Mouse (Mus musculus) C2C12 (cell line): ENCODE measurements around the gene Hmgcs1.

Experiments
- CEBPB ChIP-seq: IDR thresholded peaks from one replicate; pipeline ENCODE4 v1.6.1; 2011; ENCODE audit warnings: low read depth, mild to moderate bottlenecking, control low read depth, moderate library complexity
- CTCF ChIP-seq: IDR thresholded peaks from one replicate; pipeline ENCODE4 v1.5.1; 2011; ENCODE audit not compliant: control insufficient read depth, insufficient read depth, insufficient read length
- MAX ChIP-seq: IDR thresholded peaks from one replicate; pipeline ENCODE4 v1.6.1; 2011; ENCODE audit warnings: mild to moderate bottlenecking, control low read depth
- MYOD1 ChIP-seq: IDR thresholded peaks from one replicate; pipeline ENCODE4 v1.6.1; 2011; ENCODE audit warnings: low read depth; ENCODE audit not compliant: control insufficient read depth, insufficient read length
- USF1 ChIP-seq: IDR thresholded peaks from one replicate; pipeline ENCODE4 v1.6.1; 2011; ENCODE audit warnings: low read depth, mild to moderate bottlenecking, control low read depth, moderate library complexity

- TF ChIP-seq CTCF (no peak), MYOD1 (no peak), CEBPB (no peak), USF1 (no peak), MAX (no peak)
Measured at GRCm38 (mm10) chr13:119698436-119698835, 8.3 kb downstream of the Hmgcs1 start.
